ENCODE assay signal across 12 mouse cellular contexts in genomic region chr12:80136264-80136930, GRCm38 (mm10). TPM values are rescaled to one million over a fixed set of nuclear protein-coding genes. Genes with fewer than 3 reads are reported as not detected.
A peak's percentile ranks its signal among the peaks of the same experiment; 100 is the strongest.
DNase-seq lines count a peak whose midpoint lies in the region; ATAC-seq and TF ChIP-seq lines count a peak whose summit lies in the region.
"Had no signal": no experiment of that assay in that cellular context is flagged by ENCODE, and none has a peak within 500 bp of the region (broad histone marks: within the 10 kb centered on the region; RNA-seq: fewer than 3 reads in every experiment).

No protein-coding gene starts in this region.

- no peaks in the 10 kb centered on the region for H3K9me3 ChIP-seq in heart, embryonic 12.5 days (replicated peaks)

- H3K4me1 ChIP-seq in lung, adult 2 months (ENCODE audit: control insufficient read depth, insufficient read depth, low read length), result peaks cover 10% of the 10 kb centered on the region
- peaks cover 40% of the 10 kb centered on the region for H3K4me1 ChIP-seq in heart, embryonic 12.5 days (replicated peaks)

- no peaks in the 10 kb centered on the region for H3K27me3 ChIP-seq in heart, embryonic 12.5 days (replicated peaks)

- 67% methylated on average over 12 of the region's 12 CpGs for WGBS in lung, adult 2 months
- WGBS in heart, embryonic 12.5 days, result 14% methylated on average over 12 of the region's 12 CpGs

- peak overlapping the region; percentile 23; the same call in 1 of the 2 replicates for H3K4me2 ChIP-seq in heart, embryonic 12.5 days

- TF ChIP-seq CTCF in lung, adult 2 months (IDR thresholded peaks at IDR 0.05; ENCODE audit: insufficient read depth, low read length), result no peak

- peak; percentile 30; the same call in 1 of the 2 replicates for ATAC-seq in heart, embryonic 12.5 days (ENCODE audit: insufficient number of reproducible peaks, low FRiP score)

- no peak for TF ChIP-seq POLR2A in lung, adult 2 months (IDR thresholded peaks at IDR 0.05; ENCODE audit: borderline replicate concordance, extremely low read depth, low read depth, low read length)

- DNase-seq in cerebellum, postnatal 10 days, result peak; percentile 81 to 83
- no peak for DNase-seq in cerebellum, adult 9-10 months
- peak; percentile 58 to 79 for DNase-seq in lung, adult 18-20 months
- no peak for DNase-seq in lung, adult 2 months
- peak; percentile 65 for DNase-seq in lung, postnatal 14 days
- DNase-seq in spleen, postnatal 14 days (ENCODE audit: low spot score in 2 of 2), result no peak
- DNase-seq in T-cell, adult 2 months (ENCODE audit: low spot score), result no peak
- DNase-seq: gastrocnemius, postnatal 10 days; right cerebral cortex, adult 18-20 months had no signal

- H3K36me3 ChIP-seq in heart, embryonic 12.5 days, result no peaks in the 10 kb centered on the region

- peak overlapping the region; percentile 79 for H3K27ac ChIP-seq in heart, embryonic 12.5 days (ENCODE audit: poor library complexity, severe bottlenecking)
- H3K27ac ChIP-seq: macrophage had no signal

- no peak overlapping the region for H3K4me3 ChIP-seq in lung, adult 2 months (replicated peaks; ENCODE audit: extremely low read depth, low read depth, low read length)
- no peak overlapping the region for H3K4me3 ChIP-seq in heart, embryonic 12.5 days
- H3K4me3 ChIP-seq: erythroblast, embryonic 14.5 days had no signal

- 0 out of 2 replicates have a peak overlapping the region, but pooled peaks have one; percentile 3 for H3K9ac ChIP-seq in heart, embryonic 12.5 days

RNA-seq across cellular contexts. Expression of gene Zfp36l1, which starts 23.6 kb away (rescaled TPM):
- 261 and 286 TPM in 2 replicates for polyA plus RNA-seq in lung, adult 2 months (2012; rRNA removed)
- 98.4 and 101 TPM in 2 replicates for polyA plus RNA-seq in heart, embryonic 12.5 days (2016; fragmentation: Nextera tagmentation; extraction: Ambion mirVana)

Comparison
In these comparisons a context has a peak if more than half of its experiments do, and no peak if none do; other contexts are left out.
1. DNase-seq: peak in cerebellum, postnatal 10 days (2 of 2), lung, adult 18-20 months (2 of 2) and lung, postnatal 14 days (single experiment); none in cerebellum, adult 9-10 months (single experiment), lung, adult 2 months (single experiment), spleen, postnatal 14 days (0 of 2) and T-cell, adult 2 months (single experiment).